Mouse (Mus musculus): ENCODE measurements around the gene Atox1. TPM values are rescaled to one million over a fixed set of nuclear protein-coding genes. Genes with fewer than 3 reads are reported as not detected.

Gene Atox1
- polyA plus RNA-seq, 1 experiment: 237 TPM

DNA sequence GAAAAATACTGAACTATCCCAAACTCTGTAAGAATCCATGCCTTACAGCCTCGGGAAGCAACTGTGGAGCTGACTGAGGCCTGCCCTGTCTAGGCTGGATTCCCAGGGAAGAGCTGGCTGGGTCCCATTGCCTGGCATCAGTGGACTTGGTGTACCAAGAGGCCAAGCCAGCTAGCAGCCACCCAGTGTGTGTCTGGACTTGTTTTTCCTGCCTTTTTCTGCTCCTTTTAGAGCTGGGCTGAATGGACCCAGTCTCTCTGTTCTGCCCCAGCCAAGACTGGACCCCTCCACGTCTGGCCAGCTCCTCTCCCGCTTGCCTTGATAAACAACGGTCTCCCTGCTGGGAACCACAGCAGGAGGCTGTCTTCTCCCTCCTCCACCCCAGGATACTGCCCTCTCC lies 23.0 kb downstream of the Atox1 start:
- DNase-seq (ENCODE audit: low read depth in 1 of 2, low spot score in 2 of 2): no peak
- no peak overlapping the region for H3K4me3 ChIP-seq (ENCODE audit: extremely low read depth, insufficient read depth, insufficient read length)
- H3K36me3 ChIP-seq (ENCODE audit: control insufficient read depth, insufficient read depth, low read length): no peaks in the 10 kb centered on the region
- H3K27ac ChIP-seq (ENCODE audit: insufficient read depth, low read length): no peak overlapping the region
- H3K27me3 ChIP-seq (ENCODE audit: control insufficient read depth, insufficient read depth, low read length): no peaks in the 10 kb centered on the region
- TF ChIP-seq CTCF (IDR thresholded peaks at IDR 0.05; ENCODE audit: extremely low read depth, insufficient read depth, insufficient read length, insufficient replicate concordance): no peak
- WGBS: 86% methylated on average over 4 of the region's 4 CpGs
- peaks cover 2% of the 10 kb centered on the region for H3K4me1 ChIP-seq (ENCODE audit: control insufficient read depth, insufficient read depth, insufficient read length)

DNA sequence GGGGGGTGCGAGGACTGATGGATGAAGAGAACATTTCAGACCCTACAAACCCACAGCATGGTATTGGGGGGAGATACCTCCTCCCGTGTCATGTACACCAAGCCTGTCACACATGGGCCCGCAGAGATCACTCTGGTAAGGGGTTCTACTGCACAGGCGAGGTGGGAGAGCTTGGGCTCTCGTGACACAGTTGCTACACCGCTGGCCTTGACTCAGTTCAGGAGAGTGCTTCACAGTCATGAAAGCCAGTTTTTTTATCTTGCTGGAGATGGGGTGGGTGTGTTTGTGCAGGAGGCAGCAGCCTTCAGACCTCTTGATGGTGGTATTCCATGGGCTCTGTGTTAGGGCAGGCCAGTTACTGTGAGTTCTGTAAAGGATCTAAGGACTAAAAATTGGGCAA lies 24.9 kb downstream of the Atox1 start:
- Histone ChIP-seq H3K4me3 (ENCODE audit: extremely low read depth, insufficient read depth, insufficient read length) (no peak overlapping the region), H3K27ac (ENCODE audit: insufficient read depth, low read length) (no peak overlapping the region), H3K27me3 (ENCODE audit: control insufficient read depth, insufficient read depth, low read length) (no peaks in the 10 kb centered on the region), H3K4me1 (ENCODE audit: control insufficient read depth, insufficient read depth, insufficient read length) (peaks cover 3% of the 10 kb centered on the region), H3K36me3 (ENCODE audit: control insufficient read depth, insufficient read depth, low read length) (no peaks in the 10 kb centered on the region)
- TF ChIP-seq CTCF (IDR thresholded peaks at IDR 0.05; ENCODE audit: extremely low read depth, insufficient read depth, insufficient read length, insufficient replicate concordance) (no peak), POLR2A (IDR thresholded peaks at IDR 0.05; ENCODE audit: low read depth, low read length) (no peak)
- 85% methylated on average over 6 of the region's 6 CpGs for WGBS
- DNase-seq (ENCODE audit: low read depth in 1 of 2, low spot score in 2 of 2): no peak

GRCm38 (mm10) chr11:55432981-55433380 lies 28.1 kb downstream of the Atox1 start:
- Histone ChIP-seq H3K27ac (ENCODE audit: insufficient read depth, low read length) (no peak overlapping the region; the same call in 1 of the 2 replicates), H3K4me1 (ENCODE audit: control insufficient read depth, insufficient read depth, insufficient read length) (peaks cover 3% of the 10 kb centered on the region), H3K36me3 (ENCODE audit: control insufficient read depth, insufficient read depth, low read length) (no peaks in the 10 kb centered on the region), H3K4me3 (ENCODE audit: extremely low read depth, insufficient read depth, insufficient read length) (no peak overlapping the region), H3K27me3 (ENCODE audit: control insufficient read depth, insufficient read depth, low read length) (no peaks in the 10 kb centered on the region)
- DNase-seq (ENCODE audit: low read depth in 1 of 2, low spot score in 2 of 2): no peak
- TF ChIP-seq POLR2A (IDR thresholded peaks at IDR 0.05; ENCODE audit: low read depth, low read length): no peak
- no peak for TF ChIP-seq CTCF (IDR thresholded peaks at IDR 0.05; ENCODE audit: extremely low read depth, insufficient read depth, insufficient read length, insufficient replicate concordance)
- 7% methylated on average over 3 of the region's 3 CpGs for WGBS

- peaks cover 3% of the 10 kb centered on the region for H3K4me1 ChIP-seq (ENCODE audit: control insufficient read depth, insufficient read depth, insufficient read length)
- TF ChIP-seq CTCF (IDR thresholded peaks at IDR 0.05; ENCODE audit: extremely low read depth, insufficient read depth, insufficient read length, insufficient replicate concordance): no peak
- no peak for TF ChIP-seq POLR2A (IDR thresholded peaks at IDR 0.05; ENCODE audit: low read depth, low read length)
- 91% methylated on average over 2 of the region's 2 CpGs for WGBS
These were observed 31.1 kb downstream of the Atox1 start for GRCm38 (mm10) chr11:55429973-55430372.

GRCm38 (mm10) chr11:55428186-55429012 lies 32.6 kb downstream of the Atox1 start:
- peak in 1 of 2 experiments; percentile 13 for DNase-seq (ENCODE audit: low read depth in 1 of 2, low spot score in 2 of 2)
- Histone ChIP-seq H3K27me3 (ENCODE audit: control insufficient read depth, insufficient read depth, low read length) (no peaks in the 10 kb centered on the region), H3K4me1 (ENCODE audit: control insufficient read depth, insufficient read depth, insufficient read length) (peaks cover 3% of the 10 kb centered on the region), H3K4me3 (ENCODE audit: extremely low read depth, insufficient read depth, insufficient read length) (no peak overlapping the region), H3K27ac (ENCODE audit: insufficient read depth, low read length) (peak overlapping the region; percentile 46; the same call in 1 of the 2 replicates), H3K36me3 (ENCODE audit: control insufficient read depth, insufficient read depth, low read length) (no peaks in the 10 kb centered on the region)
- TF ChIP-seq CTCF (IDR thresholded peaks at IDR 0.05; ENCODE audit: extremely low read depth, insufficient read depth, insufficient read length, insufficient replicate concordance) (no peak), POLR2A (IDR thresholded peaks at IDR 0.05; ENCODE audit: low read depth, low read length) (no peak)
- WGBS: 71% methylated on average over 16 of the region's 16 CpGs

More at GRCm38 (mm10) chr11:55429973-55430372, 31.1 kb downstream of the Atox1 start:
- Histone ChIP-seq H3K27ac (ENCODE audit: insufficient read depth, low read length) (no peak overlapping the region), H3K27me3 (ENCODE audit: control insufficient read depth, insufficient read depth, low read length) (no peaks in the 10 kb centered on the region), H3K4me3 (ENCODE audit: extremely low read depth, insufficient read depth, insufficient read length) (no peak overlapping the region), H3K36me3 (ENCODE audit: control insufficient read depth, insufficient read depth, low read length) (no peaks in the 10 kb centered on the region)
- no peak for DNase-seq (ENCODE audit: low read depth in 1 of 2, low spot score in 2 of 2)

- Histone ChIP-seq H3K4me1 (ENCODE audit: control insufficient read depth, insufficient read depth, insufficient read length) (no peaks in the 10 kb centered on the region), H3K4me3 (ENCODE audit: extremely low read depth, insufficient read depth, insufficient read length) (no peak overlapping the region), H3K27me3 (ENCODE audit: control insufficient read depth, insufficient read depth, low read length) (no peaks in the 10 kb centered on the region), H3K36me3 (ENCODE audit: control insufficient read depth, insufficient read depth, low read length) (no peaks in the 10 kb centered on the region), H3K27ac (ENCODE audit: insufficient read depth, low read length) (no peak overlapping the region)
- no peak for TF ChIP-seq CTCF (IDR thresholded peaks at IDR 0.05; ENCODE audit: extremely low read depth, insufficient read depth, insufficient read length, insufficient replicate concordance)
- no peak for TF ChIP-seq POLR2A (IDR thresholded peaks at IDR 0.05; ENCODE audit: low read depth, low read length)
- 91% methylated on average over 8 of the region's 8 CpGs for WGBS
- DNase-seq (ENCODE audit: low read depth in 1 of 2, low spot score in 2 of 2): no peak
These were observed 36.2 kb downstream of the Atox1 start for GRCm38 (mm10) chr11:55424746-55425360.

DNA sequence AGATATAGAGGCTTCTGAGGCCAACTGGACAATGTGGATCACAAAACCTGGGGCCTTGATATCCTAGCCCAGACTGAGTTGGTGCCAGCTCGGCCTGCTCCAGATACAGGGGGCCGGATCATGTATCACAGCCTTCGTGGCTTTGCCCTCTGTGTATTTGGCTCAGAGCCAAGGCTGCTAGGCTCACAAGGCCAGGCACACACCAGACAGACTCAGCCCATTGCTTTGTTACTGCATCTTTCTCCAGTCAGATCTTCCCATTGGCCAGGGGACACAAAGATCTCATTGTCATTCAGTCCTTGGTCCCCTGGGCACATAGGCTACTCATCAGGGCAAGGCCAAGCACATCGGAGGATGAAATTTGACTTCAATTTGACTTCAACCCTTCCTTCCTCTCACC lies 37.3 kb downstream of the Atox1 start:
- Histone ChIP-seq H3K27ac (ENCODE audit: insufficient read depth, low read length) (no peak overlapping the region), H3K27me3 (ENCODE audit: control insufficient read depth, insufficient read depth, low read length) (no peaks in the 10 kb centered on the region), H3K4me3 (ENCODE audit: extremely low read depth, insufficient read depth, insufficient read length) (no peak overlapping the region), H3K36me3 (ENCODE audit: control insufficient read depth, insufficient read depth, low read length) (no peaks in the 10 kb centered on the region), H3K4me1 (ENCODE audit: control insufficient read depth, insufficient read depth, insufficient read length) (no peaks in the 10 kb centered on the region)
- WGBS: 52% methylated on average over 4 of the region's 4 CpGs
- no peak for DNase-seq (ENCODE audit: low read depth in 1 of 2, low spot score in 2 of 2)
- TF ChIP-seq CTCF (IDR thresholded peaks at IDR 0.05; ENCODE audit: extremely low read depth, insufficient read depth, insufficient read length, insufficient replicate concordance) (no peak), POLR2A (IDR thresholded peaks at IDR 0.05; ENCODE audit: low read depth, low read length) (no peak)

Data from spleen, adult 2 months (tissue).